Mouse (Mus musculus): ENCODE data around the gene Hbs1l. TPM values are rescaled to one million over a fixed set of nuclear protein-coding genes. Genes with fewer than 3 reads are reported as not detected.

Gene Hbs1l
- polyA plus RNA-seq, 1 experiment from 2014 or later = 123 TPM

- Histone ChIP-seq H3K36me3 (ENCODE audit: control insufficient read depth, insufficient read depth) (no peaks in the 10 kb centered on the region), H3K4me1 (replicated peaks; ENCODE audit: control insufficient read depth, insufficient read depth, low read length) (no peaks in the 10 kb centered on the region), H3K4me3 (replicated peaks; ENCODE audit: low read length) (no peak overlapping the region), H3K4me2 (ENCODE audit: low read length) (no peak overlapping the region), H3K27ac (ENCODE audit: low read length) (no peak overlapping the region), H3K9me3 (ENCODE audit: control insufficient read depth, low read length) (no peaks in the 10 kb centered on the region), H3K27me3 (replicated peaks; ENCODE audit: control insufficient read depth, insufficient read depth, low read length) (no peaks in the 10 kb centered on the region), H3K9ac (replicated peaks; ENCODE audit: low read depth, low read length) (no peak overlapping the region)
- ATAC-seq = no peak
- WGBS = 95% methylated on average over 4 of the region's 4 CpGs
These were observed 109.0 kb downstream of the Hbs1l start for GRCm38 (mm10) chr10:21404822-21405221.

GRCm38 (mm10) chr10:21405707-21406534, 110.1 kb downstream of the Hbs1l start:
- H3K4me1 ChIP-seq (replicated peaks; ENCODE audit: control insufficient read depth, insufficient read depth, low read length) = no peaks in the 10 kb centered on the region
- H3K4me2 ChIP-seq (ENCODE audit: low read length) = no peak overlapping the region
- no peaks in the 10 kb centered on the region for H3K27me3 ChIP-seq (replicated peaks; ENCODE audit: control insufficient read depth, insufficient read depth, low read length)
- H3K27ac ChIP-seq (ENCODE audit: low read length) = no peak overlapping the region
- no peak overlapping the region for H3K4me3 ChIP-seq (replicated peaks; ENCODE audit: low read length)
- 77% methylated on average over 11 of the region's 11 CpGs for WGBS
- H3K9ac ChIP-seq (replicated peaks; ENCODE audit: low read depth, low read length) = no peak overlapping the region
- no peaks in the 10 kb centered on the region for H3K36me3 ChIP-seq (ENCODE audit: control insufficient read depth, insufficient read depth)
- ATAC-seq = no peak
- H3K9me3 ChIP-seq (ENCODE audit: control insufficient read depth, low read length) = no peaks in the 10 kb centered on the region

GRCm38 (mm10) chr10:21410711-21411110, 114.9 kb downstream of the Hbs1l start:
- H3K9ac ChIP-seq (replicated peaks; ENCODE audit: low read depth, low read length) = no peak overlapping the region
- H3K27me3 ChIP-seq (replicated peaks; ENCODE audit: control insufficient read depth, insufficient read depth, low read length) = no peaks in the 10 kb centered on the region
- 68% methylated on average over 5 of the region's 5 CpGs for WGBS
- no peak overlapping the region for H3K4me2 ChIP-seq (ENCODE audit: low read length)
- H3K27ac ChIP-seq (ENCODE audit: low read length) = no peak overlapping the region
- no peaks in the 10 kb centered on the region for H3K9me3 ChIP-seq (ENCODE audit: control insufficient read depth, low read length)
- H3K36me3 ChIP-seq (ENCODE audit: control insufficient read depth, insufficient read depth) = no peaks in the 10 kb centered on the region
- no peak for ATAC-seq
- no peaks in the 10 kb centered on the region for H3K4me1 ChIP-seq (replicated peaks; ENCODE audit: control insufficient read depth, insufficient read depth, low read length)
- no peak overlapping the region for H3K4me3 ChIP-seq (replicated peaks; ENCODE audit: low read length)

DNA sequence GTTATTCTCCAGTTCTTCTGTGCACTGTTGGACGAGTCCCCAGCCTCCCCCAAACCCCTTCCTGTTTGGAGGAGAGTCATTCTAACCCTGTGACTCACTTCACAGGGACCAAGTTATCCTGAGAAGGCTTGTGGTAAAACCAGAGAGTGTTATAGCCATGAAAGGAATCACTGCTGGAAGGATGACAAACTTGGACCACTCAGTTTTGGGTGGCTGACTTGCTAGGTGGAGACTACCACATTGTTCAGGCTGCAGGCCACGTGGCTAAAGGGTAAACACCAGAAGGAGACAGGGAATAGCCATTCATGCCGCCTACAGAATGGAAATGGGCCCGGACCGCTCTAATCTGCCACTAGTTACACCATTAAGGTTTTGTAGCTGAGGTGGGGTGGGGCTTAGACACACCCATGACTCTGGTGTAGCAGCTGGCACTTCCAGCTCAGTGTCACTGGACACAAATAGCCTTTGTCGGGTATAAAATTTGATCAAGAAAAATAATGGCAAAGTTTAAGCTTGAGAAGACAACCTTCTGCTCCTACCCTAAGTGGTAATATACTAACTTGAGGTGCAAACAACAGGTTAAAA, 115.9 kb downstream of the Hbs1l start:
- no peak overlapping the region for H3K4me2 ChIP-seq (ENCODE audit: low read length)
- WGBS = 75% methylated on average over 6 of the region's 6 CpGs
- no peaks in the 10 kb centered on the region for H3K9me3 ChIP-seq (ENCODE audit: control insufficient read depth, low read length)
- no peaks in the 10 kb centered on the region for H3K36me3 ChIP-seq (ENCODE audit: control insufficient read depth, insufficient read depth)
- H3K9ac ChIP-seq (replicated peaks; ENCODE audit: low read depth, low read length) = no peak overlapping the region
- no peak for ATAC-seq
- H3K4me1 ChIP-seq (replicated peaks; ENCODE audit: control insufficient read depth, insufficient read depth, low read length) = no peaks in the 10 kb centered on the region
- no peaks in the 10 kb centered on the region for H3K27me3 ChIP-seq (replicated peaks; ENCODE audit: control insufficient read depth, insufficient read depth, low read length)
- H3K4me3 ChIP-seq (replicated peaks; ENCODE audit: low read length) = no peak overlapping the region
- H3K27ac ChIP-seq (ENCODE audit: low read length) = no peak overlapping the region

GRCm38 (mm10) chr10:21415031-21415430, 119.3 kb downstream of the Hbs1l start:
- H3K4me2 ChIP-seq (ENCODE audit: low read length) = no peak overlapping the region
- no peaks in the 10 kb centered on the region for H3K36me3 ChIP-seq (ENCODE audit: control insufficient read depth, insufficient read depth)
- H3K4me1 ChIP-seq (replicated peaks; ENCODE audit: control insufficient read depth, insufficient read depth, low read length) = no peaks in the 10 kb centered on the region
- no peak overlapping the region for H3K27ac ChIP-seq (ENCODE audit: low read length)
- WGBS = 87% methylated on average over 4 of the region's 4 CpGs
- H3K4me3 ChIP-seq (replicated peaks; ENCODE audit: low read length) = no peak overlapping the region
- no peak for ATAC-seq
- H3K27me3 ChIP-seq (replicated peaks; ENCODE audit: control insufficient read depth, insufficient read depth, low read length) = no peaks in the 10 kb centered on the region
- no peak overlapping the region for H3K9ac ChIP-seq (replicated peaks; ENCODE audit: low read depth, low read length)
- no peaks in the 10 kb centered on the region for H3K9me3 ChIP-seq (ENCODE audit: control insufficient read depth, low read length)

DNA sequence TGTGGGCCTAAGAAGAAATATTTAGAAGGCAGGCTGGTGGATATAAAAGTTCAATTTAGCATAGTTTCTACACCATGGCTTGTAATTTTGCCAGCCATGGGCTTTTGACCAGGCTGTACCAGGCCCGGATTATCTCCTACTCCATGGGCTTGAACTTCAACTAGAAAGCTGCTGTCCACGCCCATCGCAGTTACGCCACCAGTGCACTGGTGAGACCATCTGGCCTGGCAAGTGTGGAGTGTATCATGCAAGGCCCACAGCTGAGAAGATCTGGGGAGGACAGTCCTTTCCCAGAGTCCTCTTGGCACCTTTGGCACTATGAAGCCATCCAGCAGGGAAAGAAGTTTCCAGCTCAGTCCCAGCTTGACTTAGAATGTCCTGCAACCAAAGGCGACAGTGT, 120.4 kb downstream of the Hbs1l start:
- Histone ChIP-seq H3K9ac (replicated peaks; ENCODE audit: low read depth, low read length) (no peak overlapping the region), H3K4me2 (ENCODE audit: low read length) (no peak overlapping the region), H3K27ac (ENCODE audit: low read length) (no peak overlapping the region), H3K27me3 (replicated peaks; ENCODE audit: control insufficient read depth, insufficient read depth, low read length) (no peaks in the 10 kb centered on the region), H3K36me3 (ENCODE audit: control insufficient read depth, insufficient read depth) (no peaks in the 10 kb centered on the region), H3K4me1 (replicated peaks; ENCODE audit: control insufficient read depth, insufficient read depth, low read length) (no peaks in the 10 kb centered on the region), H3K4me3 (replicated peaks; ENCODE audit: low read length) (no peak overlapping the region), H3K9me3 (ENCODE audit: control insufficient read depth, low read length) (no peaks in the 10 kb centered on the region)
- 95% methylated on average over 5 of the region's 5 CpGs for WGBS
- ATAC-seq = no peak

Other genes starting within 250 kb of the Hbs1l start
- gene Myb, start 135.0 kb upstream of the Hbs1l start, polyA plus RNA-seq (2015; fragmentation: Nextera tagmentation; extraction: Ambion mirVana) = 3.0 and 3.6 TPM in 2 replicates
- gene Aldh8a1, start 81.3 kb downstream of the Hbs1l start, polyA plus RNA-seq (2015; fragmentation: Nextera tagmentation; extraction: Ambion mirVana) = not detected in 2 replicates